Mouse (Mus musculus) spleen, postnatal 4 days (tissue): ENCODE data around the gene Mef2a.

Experiments
- DNase-seq, 2 experiments: peaks; one replicate each; pipeline ENCODE4 v3.0.0; 2022; ENCODE audit warnings: low spot score in 2 of 2

Mef2a gene

DNA sequence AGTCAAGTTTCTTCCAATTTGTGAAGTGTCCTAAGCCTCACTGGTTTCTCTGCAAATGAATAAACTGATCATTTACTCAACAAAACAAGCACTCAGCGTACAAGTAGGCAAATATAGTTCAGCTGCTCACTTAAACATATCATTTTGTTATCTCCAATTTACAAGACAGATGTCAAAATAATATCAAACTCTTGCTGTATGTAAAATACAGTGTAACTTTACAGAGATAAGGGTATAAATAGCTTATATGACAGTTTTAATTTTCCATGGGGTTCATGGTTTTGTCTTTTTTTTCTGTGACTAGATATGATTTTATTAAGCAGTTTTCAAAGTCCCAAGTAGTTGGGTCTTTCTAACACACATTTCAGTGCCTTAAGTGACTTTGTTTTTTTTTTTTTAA is 127.4 kb downstream of the Mef2a start:
- DNase-seq = no peak

- no peak for DNase-seq
Measured at GRCm38 (mm10) chr7:67243894-67244282, 128.8 kb downstream of the Mef2a start.

- no peak for DNase-seq
Measured at GRCm38 (mm10) chr7:67243121-67243893, 129.4 kb downstream of the Mef2a start.

- DNase-seq = no peak
Measured at GRCm38 (mm10) chr7:67241969-67242368, 130.7 kb downstream of the Mef2a start.

DNA sequence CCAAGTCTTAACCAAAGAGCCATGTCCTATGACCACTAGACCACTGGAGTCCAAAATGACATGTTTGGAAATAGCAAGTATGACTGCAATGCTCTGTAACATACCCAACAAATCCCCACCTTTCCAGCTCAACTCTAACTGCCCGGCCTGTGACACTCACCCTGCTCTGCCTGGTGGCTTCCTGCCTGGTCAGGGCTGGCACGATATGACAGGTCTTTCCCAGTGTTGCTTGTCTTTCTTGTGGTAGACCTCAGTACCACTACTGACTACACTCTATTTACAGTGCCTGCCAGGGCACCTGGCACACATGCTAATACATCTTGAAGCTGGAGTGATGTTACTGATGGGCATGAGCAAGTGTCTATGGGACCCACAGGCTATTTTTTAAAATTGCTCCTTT is 134.9 kb downstream of the Mef2a start:
- peak in 1 of 2 experiments; percentile 51 for DNase-seq

- DNase-seq = peak in 1 of 2 experiments; percentile 34
Measured at GRCm38 (mm10) chr7:67236351-67236750, 136.3 kb downstream of the Mef2a start.

DNA sequence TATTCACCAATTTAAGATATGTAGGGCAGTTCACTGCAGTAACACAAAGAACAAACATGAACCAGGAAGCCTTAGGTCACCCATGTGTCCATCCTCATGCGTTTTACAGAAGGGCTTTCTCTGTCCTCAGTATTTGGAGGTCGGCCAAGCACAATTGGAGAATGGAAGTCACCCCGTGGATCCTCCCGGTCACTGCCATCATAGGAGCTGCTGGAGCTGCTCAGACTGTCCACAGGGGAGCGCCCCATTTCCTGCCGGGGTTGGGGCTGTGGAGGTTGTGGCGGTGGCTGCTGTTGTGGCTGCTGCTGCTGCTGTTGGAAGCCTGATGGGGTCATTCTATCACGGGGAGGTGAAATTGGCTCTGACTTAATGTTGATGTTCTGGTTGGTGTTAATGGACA is 137.9 kb downstream of the Mef2a start:
- peak in 1 of 2 experiments; percentile 55 for DNase-seq

DNA sequence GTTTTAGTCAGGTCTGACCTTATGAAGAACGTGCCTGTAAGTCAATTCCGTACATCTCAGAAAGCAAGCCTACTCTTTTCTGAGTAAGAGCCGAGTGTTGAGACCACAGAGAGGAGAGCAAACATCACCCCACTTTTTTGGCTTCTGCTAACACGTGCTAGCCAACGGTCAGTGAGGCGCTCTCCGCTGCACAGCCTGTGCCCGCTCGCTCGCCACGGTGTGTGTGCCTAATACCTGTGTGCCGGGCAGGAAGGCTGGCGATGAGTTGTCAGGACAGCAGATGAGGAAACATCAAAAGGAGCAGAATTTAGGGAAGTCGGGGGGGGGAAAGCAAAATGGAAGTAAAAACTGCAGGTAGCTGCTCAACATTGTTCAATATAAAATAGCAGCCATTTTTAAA is 140.2 kb downstream of the Mef2a start:
- peak in 1 of 2 experiments; percentile 55 for DNase-seq

- peak in 1 of 2 experiments; percentile 47 for DNase-seq
Measured at GRCm38 (mm10) chr7:67230640-67231140, 142.0 kb downstream of the Mef2a start.

DNA sequence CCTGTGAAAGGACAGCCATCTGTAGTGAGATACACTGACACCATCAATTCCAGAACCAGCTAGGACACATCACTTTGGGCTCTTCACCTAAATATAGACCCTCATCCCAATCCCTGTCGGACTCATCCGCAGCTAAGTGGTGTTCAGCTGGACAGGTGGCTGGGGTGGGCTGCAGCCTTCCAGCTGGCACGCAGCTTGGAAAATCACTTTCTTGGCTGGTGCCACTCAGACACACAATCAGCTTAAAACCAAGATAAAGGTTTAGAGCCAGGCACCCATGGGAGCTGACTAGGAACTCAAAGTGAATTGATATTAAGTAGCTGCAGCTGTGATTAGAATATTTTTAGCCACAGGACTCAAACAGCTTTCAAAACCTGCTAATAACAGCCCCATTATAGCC is 142.4 kb downstream of the Mef2a start:
- peak in 1 of 2 experiments; percentile 43 for DNase-seq

- DNase-seq = peak in 1 of 2 experiments; percentile 24
Measured at GRCm38 (mm10) chr7:67229701-67230100, 143.0 kb downstream of the Mef2a start.

DNA sequence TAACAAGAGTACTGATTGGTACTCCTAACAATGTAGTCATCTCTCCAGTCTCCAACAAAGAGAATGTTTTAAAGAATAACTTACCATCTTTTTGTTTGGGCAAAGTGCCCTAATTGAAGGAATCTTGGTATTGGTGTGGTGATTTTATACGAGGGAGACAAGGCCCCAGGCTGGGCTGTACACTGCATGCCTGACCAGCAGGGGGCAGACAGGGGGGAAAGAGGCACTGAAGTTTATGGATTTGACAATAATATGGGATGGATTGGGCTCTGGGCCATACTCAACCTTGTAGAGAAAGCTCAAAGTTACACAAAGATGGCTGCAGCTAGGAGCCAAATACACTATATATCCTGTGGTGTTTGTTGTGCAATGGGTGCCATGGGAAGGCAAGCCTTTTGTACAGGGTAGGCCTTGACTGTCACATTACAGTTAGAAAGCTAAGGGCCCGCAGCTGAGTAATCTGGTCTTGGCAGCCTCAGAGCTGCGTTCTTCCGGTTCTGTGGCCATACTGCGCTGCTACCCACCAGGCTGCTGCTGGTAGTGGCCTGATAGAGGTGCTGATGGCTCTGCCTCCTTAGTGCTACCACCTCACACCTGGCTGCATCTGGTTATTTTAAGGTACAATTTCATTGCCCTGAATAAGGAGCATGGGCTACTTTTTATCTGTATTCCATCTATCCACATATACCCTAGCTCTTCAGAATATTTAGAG is 143.6 kb downstream of the Mef2a start:
- DNase-seq = peak; percentile 32 to 73

DNA sequence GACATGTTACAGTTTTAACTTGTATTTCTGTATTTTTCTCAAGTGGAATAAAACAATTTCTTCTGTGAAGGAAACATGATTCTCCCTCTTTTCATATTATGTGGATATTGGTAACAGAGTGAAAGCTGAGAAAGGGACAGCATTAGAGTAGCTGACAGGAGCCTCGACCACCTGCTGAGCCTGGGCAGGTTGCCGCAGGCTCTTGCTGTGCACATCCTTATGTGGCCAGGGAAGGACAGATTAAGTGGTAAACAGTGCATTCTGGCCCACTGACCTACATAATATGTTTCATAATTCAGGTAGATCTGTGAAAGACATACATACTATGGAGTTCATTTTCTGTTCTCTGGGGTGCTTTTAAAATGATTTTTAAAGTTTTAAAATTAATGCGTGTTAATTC is 144.3 kb downstream of the Mef2a start:
- no peak for DNase-seq

GRCm38 (mm10) chr7:67227538-67227937 is 145.1 kb downstream of the Mef2a start:
- no peak for DNase-seq

DNA sequence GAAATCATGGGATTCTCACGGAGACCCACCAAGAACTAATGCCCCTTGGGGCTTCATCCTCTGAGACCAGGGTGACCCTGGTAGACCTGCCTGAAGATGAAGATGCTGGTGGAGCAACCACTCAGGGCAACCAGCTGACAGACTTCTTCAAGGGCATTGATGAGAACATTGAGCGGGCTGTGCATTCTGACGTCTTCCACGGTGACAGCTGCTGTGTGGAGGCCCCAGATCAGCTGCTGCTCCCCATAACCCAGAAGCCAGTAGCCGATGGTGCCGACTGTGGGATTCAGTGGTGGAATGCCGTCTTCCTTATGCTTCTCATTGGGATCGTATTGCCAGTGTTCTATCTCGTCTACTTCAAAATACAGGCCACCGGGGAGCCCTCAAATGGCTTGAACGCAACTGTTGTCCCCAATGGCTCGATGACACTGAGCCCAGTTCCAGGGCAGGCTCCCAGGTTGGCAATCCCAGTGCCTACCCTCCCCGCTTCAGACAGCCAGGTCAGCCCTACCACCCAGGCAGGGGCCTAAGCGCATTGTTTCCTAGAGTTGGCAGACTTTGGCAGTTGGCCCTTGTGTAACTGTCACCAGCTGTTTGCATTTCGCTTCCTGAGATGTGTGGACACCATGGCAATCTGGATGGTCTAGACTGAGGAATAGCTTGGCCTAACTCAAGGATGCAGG is 146.6 kb downstream of the Mef2a start:
- DNase-seq = no peak

- DNase-seq = peak; percentile 94 to 97
Measured at GRCm38 (mm10) chr7:67222220-67222862, 150.3 kb downstream of the Mef2a start, which contains the start of gene Lysmd4. Gene Lysmd4, plus strand, starts transcription at chr7:67222544.

DNA sequence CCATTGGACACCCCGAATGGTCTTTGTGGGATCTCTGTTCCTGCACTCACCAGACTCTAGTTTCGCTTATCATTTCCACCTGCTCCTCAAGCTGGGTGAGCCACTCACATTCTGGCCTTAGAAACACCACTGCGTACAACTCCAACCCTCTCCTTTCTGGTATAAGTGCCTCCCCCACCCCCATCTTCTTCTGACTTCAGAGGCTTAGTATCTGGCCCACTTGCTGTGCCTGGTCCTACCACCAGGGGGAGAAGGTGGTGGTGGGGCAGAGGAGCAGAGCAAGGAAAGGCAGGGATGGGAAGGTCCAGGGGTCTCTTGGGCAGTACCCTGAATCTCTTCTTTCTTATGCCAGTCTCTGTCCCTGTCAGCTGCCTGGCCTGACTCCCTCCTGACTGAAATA is 155.6 kb downstream of the Mef2a start:
- peak; percentile 64 to 89 for DNase-seq

DNA sequence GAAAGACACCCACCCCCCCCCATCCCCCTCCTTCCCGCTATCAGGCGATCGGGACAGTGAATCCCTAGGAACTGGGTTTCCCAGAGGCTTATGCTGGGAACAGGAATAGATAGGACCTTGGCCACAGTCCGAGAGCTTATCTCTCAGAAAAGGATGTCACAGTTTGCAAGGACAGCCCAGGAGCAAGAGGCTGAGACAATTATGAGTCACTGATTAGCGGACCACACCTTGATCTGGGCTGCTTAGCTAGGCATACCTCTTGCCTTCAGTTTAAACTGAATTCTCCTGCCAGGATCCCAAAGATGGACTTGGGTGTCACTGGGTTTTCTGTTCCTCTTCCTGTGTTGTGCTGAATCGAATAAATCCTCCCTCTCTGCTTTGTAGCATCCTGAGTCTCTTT is 156.3 kb downstream of the Mef2a start:
- DNase-seq = no peak

DNA sequence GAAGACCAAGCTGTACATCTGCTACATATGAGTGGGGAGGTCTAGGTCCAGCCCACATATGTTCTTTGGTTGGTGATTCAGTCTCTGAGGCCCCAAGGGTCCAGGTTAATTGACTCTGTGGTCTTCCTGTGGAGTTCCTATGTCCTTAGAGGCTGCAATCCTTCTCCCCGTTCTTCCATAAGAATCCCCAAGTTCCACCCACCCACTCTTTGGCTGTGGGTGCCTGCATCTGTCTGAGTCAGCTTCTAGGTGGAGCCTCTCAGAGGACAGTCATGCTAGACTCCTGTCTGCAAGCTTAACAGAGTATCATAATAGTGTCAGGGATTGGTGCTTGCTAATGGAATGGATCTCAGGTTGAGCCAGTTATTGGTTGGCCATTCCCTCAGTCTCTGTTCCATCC is 159.1 kb downstream of the Mef2a start:
- DNase-seq = no peak

DNA sequence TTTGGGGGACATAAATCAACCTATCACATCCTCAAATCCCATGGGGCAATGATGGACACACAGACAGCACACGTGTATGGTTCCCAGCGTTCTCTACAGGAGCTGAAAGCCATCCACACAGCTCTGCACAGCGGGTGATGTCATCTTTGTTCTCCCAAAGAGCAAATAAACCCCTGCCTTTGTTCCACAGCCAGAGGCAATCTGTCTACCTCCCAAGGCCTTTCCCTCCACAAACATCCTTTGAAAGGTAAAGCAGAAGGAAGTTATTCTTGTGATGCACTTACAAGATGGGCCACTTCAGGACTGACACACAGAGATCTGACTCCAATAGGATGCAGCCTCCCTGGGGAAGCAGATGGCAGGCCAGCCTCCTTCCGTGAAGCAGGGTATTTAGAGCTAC is 160.7 kb downstream of the Mef2a start:
- DNase-seq = no peak

DNA sequence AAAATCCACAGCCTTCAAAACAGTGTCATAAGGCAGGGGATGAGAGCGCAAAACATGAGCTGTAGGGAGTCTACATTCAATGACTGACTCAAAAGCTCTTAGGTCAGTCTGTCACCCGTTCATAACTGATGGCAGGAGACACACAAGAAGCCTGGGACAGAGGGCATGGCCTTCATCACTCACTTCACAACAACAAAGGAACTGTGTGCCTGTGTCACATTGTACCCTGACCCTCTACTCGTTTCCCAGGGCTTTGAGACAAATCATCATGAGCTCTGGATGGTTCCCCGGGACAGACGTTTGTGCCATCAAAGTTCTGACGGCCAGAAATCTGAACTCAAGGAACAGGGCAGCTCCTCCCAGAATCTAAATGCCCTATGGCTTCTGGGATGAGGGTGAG is 161.3 kb downstream of the Mef2a start:
- no peak for DNase-seq
